Mouse (Mus musculus) embryonic facial prominence, embryonic 14.5 days (tissue): Measurements from ENCODE around the gene Olfr91. TPM values are rescaled to one million over a fixed set of nuclear protein-coding genes. Genes with fewer than 3 reads are reported as not detected.

Experiments used
- ATAC-seq: fragments of 200-750 bp; cut with Nextera tagmentation; 2 replicates; pipeline ENCODE4 v1.8.0; 2017; ENCODE audit warnings: low read depth, moderate number of reproducible peaks, moderate TSS enrichment
- DNase-seq: peaks from one replicate; pipeline ENCODE4 v3.0.0-alpha.2; 2015; ENCODE audit warnings: low spot score
- H3K27ac ChIP-seq: fragments of 300-500 bp; sonication (generic); replicated peaks from 2 replicates; pipeline ENCODE4 v1.5.1; 2014; ENCODE audit warnings: low read depth, mild to moderate bottlenecking, low read length, moderate library complexity
- H3K27me3 ChIP-seq: fragments of 300-500 bp; sonication (generic); replicated peaks from 2 replicates; pipeline ENCODE4 v1.6.1; 2014; ENCODE audit warnings: low read length; ENCODE audit not compliant: control insufficient read depth, insufficient read depth
- H3K36me3 ChIP-seq: fragments of 300-500 bp; sonication (generic); 2 replicates; pipeline ENCODE4 v1.6.1; 2014; ENCODE audit warnings: low read length, mixed read lengths; ENCODE audit not compliant: control insufficient read depth, insufficient read depth
- H3K4me1 ChIP-seq: fragments of 300-500 bp; sonication (generic); 2 replicates; pipeline ENCODE4 v1.6.1; 2014; ENCODE audit warnings: antibody characterized with exemption, low read length; ENCODE audit not compliant: control insufficient read depth, insufficient read depth
- H3K4me2 ChIP-seq: fragments of 300-500 bp; sonication (generic); 2 replicates; pipeline ENCODE4 v1.6.1; 2014; ENCODE audit warnings: low read depth, mild to moderate bottlenecking, low read length, moderate library complexity, mixed read lengths
- H3K4me3 ChIP-seq: fragments of 300-500 bp; sonication (generic); 2 replicates; pipeline ENCODE4 v1.5.1; 2014; ENCODE audit warnings: low read depth, mild to moderate bottlenecking, low read length
- H3K9ac ChIP-seq: fragments of 300-500 bp; sonication (generic); 2 replicates; pipeline ENCODE4 v1.6.1; 2014; ENCODE audit warnings: low read depth, mild to moderate bottlenecking, low read length, moderate library complexity, mixed read lengths
- H3K9me3 ChIP-seq: fragments of 300-500 bp; sonication (generic); 2 replicates; pipeline ENCODE4 v1.6.1; 2016; ENCODE audit warnings: low read length; ENCODE audit not compliant: control insufficient read depth
- WGBS: fragments of 180-500 bp; shearing (Covaris S2); extraction: QIAGEN DNeasy Blood & Tissue Kit; methylation state at CpG from one replicate; pipeline ENCODE4 v1.1.7; 2014; 5-methylcytosine and 5-hydroxymethylcytosine counted together
- polyA plus RNA-seq: library from polyadenylated mRNA; unstranded; fragments of >200 nt; fragmentation: Nextera tagmentation; extraction: Ambion mirVana; gene quantifications from 2 replicates; pipeline ENCODE4 v1.2.1, GENCODE M21; 2014

Gene Olfr91
- polyA plus RNA-seq, 1 experiment from 2014 or later: 0.04 TPM

GRCm38 (mm10) chr17:37081659-37082058, 16.4 kb downstream of the Olfr91 start:
- Histone ChIP-seq H3K9ac (no peak overlapping the region), H3K4me3 (no peak overlapping the region), H3K4me2 (no peak overlapping the region), H3K4me1 (0 out of 2 replicates have a peak, but pooled peaks cover 2% of the 10 kb centered on the region), H3K27me3 (no peaks in the 10 kb centered on the region), H3K9me3 (no peaks in the 10 kb centered on the region), H3K27ac (no peak overlapping the region), H3K36me3 (peaks cover 4% of the 10 kb centered on the region; the same call in 1 of the 2 replicates)
- DNase-seq (no peak), ATAC-seq (no peak)
- 89% methylated on average over 4 of the region's 4 CpGs for WGBS

GRCm38 (mm10) chr17:37080119-37080518, 18.0 kb downstream of the Olfr91 start:
- DNase-seq: no peak
- H3K4me1 ChIP-seq: 0 out of 2 replicates have a peak, but pooled peaks cover 2% of the 10 kb centered on the region
- H3K4me2 ChIP-seq: no peak overlapping the region
- H3K4me3 ChIP-seq: no peak overlapping the region
- WGBS: 17% methylated on average over 5 of the region's 5 CpGs
- no peak overlapping the region for H3K27ac ChIP-seq
- H3K36me3 ChIP-seq: peaks cover 16% of the 10 kb centered on the region; the same call in 1 of the 2 replicates
- H3K9me3 ChIP-seq: no peaks in the 10 kb centered on the region
- H3K9ac ChIP-seq: no peak overlapping the region
- ATAC-seq: no peak
- no peaks in the 10 kb centered on the region for H3K27me3 ChIP-seq

- H3K27me3 ChIP-seq: no peaks in the 10 kb centered on the region
- 24% methylated on average over 2 of the region's 2 CpGs for WGBS
- H3K4me2 ChIP-seq: no peak overlapping the region
- peaks cover 27% of the 10 kb centered on the region; the same call in 1 of the 2 replicates for H3K36me3 ChIP-seq
- H3K4me1 ChIP-seq: 0 out of 2 replicates have a peak, but pooled peaks cover 2% of the 10 kb centered on the region
- H3K27ac ChIP-seq: no peak overlapping the region
- H3K9ac ChIP-seq: no peak overlapping the region
- no peak for DNase-seq
- no peaks in the 10 kb centered on the region for H3K9me3 ChIP-seq
- no peak for ATAC-seq
- H3K4me3 ChIP-seq: no peak overlapping the region
Observed at GRCm38 (mm10) chr17:37078990-37079389, 19.1 kb downstream of the Olfr91 start.

- no peaks in the 10 kb centered on the region for H3K27me3 ChIP-seq
- no peak overlapping the region for H3K4me3 ChIP-seq
- H3K4me1 ChIP-seq: 0 out of 2 replicates have a peak, but pooled peaks cover 2% of the 10 kb centered on the region
- no peak for ATAC-seq
- peaks cover 35% of the 10 kb centered on the region for H3K36me3 ChIP-seq
- H3K9me3 ChIP-seq: no peaks in the 10 kb centered on the region
- no peak overlapping the region for H3K27ac ChIP-seq
- H3K9ac ChIP-seq: no peak overlapping the region
- H3K4me2 ChIP-seq: no peak overlapping the region
- 24% methylated on average over 1 of the region's 1 CpGs for WGBS
- no peak for DNase-seq
Observed at GRCm38 (mm10) chr17:37078193-37078592, 19.9 kb downstream of the Olfr91 start.

GRCm38 (mm10) chr17:37075766-37076165, 22.3 kb downstream of the Olfr91 start:
- no peak overlapping the region for H3K27ac ChIP-seq
- no peak overlapping the region for H3K9ac ChIP-seq
- no peak overlapping the region for H3K4me3 ChIP-seq
- H3K27me3 ChIP-seq: no peaks in the 10 kb centered on the region
- H3K36me3 ChIP-seq: peaks cover 58% of the 10 kb centered on the region
- H3K9me3 ChIP-seq: no peaks in the 10 kb centered on the region
- ATAC-seq (no peak), DNase-seq (no peak)
- WGBS: 92% methylated on average over 2 of the region's 2 CpGs
- H3K4me1 ChIP-seq: 0 out of 2 replicates have a peak, but pooled peaks cover 2% of the 10 kb centered on the region
- H3K4me2 ChIP-seq: no peak overlapping the region

- Histone ChIP-seq H3K4me3 (no peak overlapping the region), H3K27me3 (no peaks in the 10 kb centered on the region), H3K27ac (no peak overlapping the region), H3K4me2 (no peak overlapping the region), H3K36me3 (peaks cover 64% of the 10 kb centered on the region), H3K9ac (no peak overlapping the region), H3K4me1 (0 out of 2 replicates have a peak, but pooled peaks cover 2% of the 10 kb centered on the region), H3K9me3 (no peaks in the 10 kb centered on the region)
- ATAC-seq (no peak), DNase-seq (no peak)
- WGBS: 87% methylated on average over 5 of the region's 6 CpGs
Observed at GRCm38 (mm10) chr17:37075181-37075580, 22.9 kb downstream of the Olfr91 start.

GRCm38 (mm10) chr17:37072730-37073276, 25.3 kb downstream of the Olfr91 start:
- Histone ChIP-seq H3K4me1 (no peaks in the 10 kb centered on the region), H3K27ac (no peak overlapping the region), H3K36me3 (peaks cover 87% of the 10 kb centered on the region), H3K4me2 (no peak overlapping the region), H3K27me3 (no peaks in the 10 kb centered on the region), H3K9me3 (no peaks in the 10 kb centered on the region), H3K9ac (no peak overlapping the region), H3K4me3 (no peak overlapping the region)
- no peak for DNase-seq
- ATAC-seq: no peak
- WGBS: 70% methylated on average over 11 of the region's 11 CpGs

- no peak overlapping the region for H3K9ac ChIP-seq
- peaks cover 93% of the 10 kb centered on the region for H3K36me3 ChIP-seq
- H3K27me3 ChIP-seq: no peaks in the 10 kb centered on the region
- no peak overlapping the region for H3K4me3 ChIP-seq
- no peak overlapping the region for H3K4me2 ChIP-seq
- no peak for DNase-seq
- no peaks in the 10 kb centered on the region for H3K4me1 ChIP-seq
- no peaks in the 10 kb centered on the region for H3K9me3 ChIP-seq
- 77% methylated on average over 12 of the region's 12 CpGs for WGBS
- no peak for ATAC-seq
- H3K27ac ChIP-seq: no peak overlapping the region
Observed at GRCm38 (mm10) chr17:37072080-37072729, 25.9 kb downstream of the Olfr91 start.

GRCm38 (mm10) chr17:37070121-37070520, 28.0 kb downstream of the Olfr91 start:
- 86% methylated on average over 8 of the region's 8 CpGs for WGBS
- H3K9ac ChIP-seq: no peak overlapping the region
- H3K4me1 ChIP-seq: no peaks in the 10 kb centered on the region
- DNase-seq: no peak
- H3K36me3 ChIP-seq: peaks cover 97% of the 10 kb centered on the region
- no peak overlapping the region for H3K4me3 ChIP-seq
- H3K27me3 ChIP-seq: no peaks in the 10 kb centered on the region
- H3K27ac ChIP-seq: no peak overlapping the region
- no peaks in the 10 kb centered on the region for H3K9me3 ChIP-seq
- ATAC-seq: no peak
- no peak overlapping the region for H3K4me2 ChIP-seq
